Mouse (Mus musculus): Measurements from ENCODE around the gene Scube3.

- no peak for TF ChIP-seq CTCF (IDR thresholded peaks at IDR 0.05; ENCODE audit: borderline replicate concordance, extremely low read depth, insufficient read depth, insufficient read length)
- TF ChIP-seq POLR2A (IDR thresholded peaks at IDR 0.05; ENCODE audit: borderline replicate concordance, extremely low read depth, insufficient read depth, insufficient read length, poor library complexity, severe bottlenecking) = no peak
These were observed 30.7 kb downstream of the Scube3 start for GRCm38 (mm10) chr17:28172690-28173089.
